Mouse (Mus musculus) heart, adult 2 months (tissue): ENCODE measurements at regions not wholly inside any gene's neighbourhood (a gene's known extent, or its start where the extent isn't known, plus 50 kb on each side); places are given as distances from the start of the nearest gene placed in this dataset.

Experiments
- CTCF ChIP-seq: fragments of 200-600 bp; IDR thresholded peaks from 2 replicates; pipeline ENCODE4 v1.8.1; 2022; ENCODE audit warnings: antibody characterized with exemption, mild to moderate bottlenecking, moderate library complexity
- EP300 ChIP-seq: fragments of 200-500 bp; IDR thresholded peaks from 2 replicates; pipeline ENCODE4 v1.6.1; 2011; ENCODE audit warnings: low read depth, low read length, control low read depth; ENCODE audit not compliant: insufficient read depth
- POLR2A ChIP-seq: fragments of 200-500 bp; IDR thresholded peaks from 2 replicates; pipeline ENCODE4 v1.6.1; 2011; ENCODE audit warnings: mild to moderate bottlenecking, low read depth, low read length, control low read depth; ENCODE audit not compliant: insufficient read depth

GRCm38 (mm10) chr5:67530957-67531356 lies 76.7 kb upstream of the Shisa3 start:
- TF ChIP-seq POLR2A (no peak), CTCF (peak; percentile 68), EP300 (no peak)
